14 mouse cellular contexts compared by ENCODE assay signal in the genomic region with DNA sequence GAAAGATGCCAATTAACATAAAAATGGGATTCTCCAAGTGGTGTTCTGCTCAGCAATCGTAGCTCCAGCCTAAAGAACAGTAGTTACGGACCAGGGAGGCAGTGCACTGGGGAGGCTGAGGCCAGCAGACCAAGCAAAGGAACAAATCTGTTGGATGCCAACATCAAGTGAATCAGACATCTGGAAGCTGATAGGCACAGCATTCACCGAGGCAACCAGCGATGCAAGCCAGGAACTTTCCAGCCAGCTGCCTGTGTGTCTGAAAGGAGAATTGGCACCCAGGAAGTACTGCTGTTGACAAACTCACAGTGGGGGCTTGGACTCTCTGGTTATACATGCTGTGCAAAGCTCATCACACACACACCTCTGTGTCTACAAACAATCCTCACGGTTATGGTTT.
DNase-seq lines count a peak whose midpoint lies in the region; ATAC-seq and TF ChIP-seq lines count a peak whose summit lies in the region.
"Had no signal": no experiment of that assay in that cellular context is flagged by ENCODE, and none has a peak within 500 bp of the region (broad histone marks: within the 10 kb centered on the region; RNA-seq: fewer than 3 reads in every experiment).

No protein-coding gene starts in this region.

- no peaks in the 10 kb centered on the region for H3K4me1 ChIP-seq in intestine, embryonic 15.5 days (replicated peaks)
- H3K4me1 ChIP-seq: heart, embryonic 13.5 days had no signal

- no peak overlapping the region for H3K4me2 ChIP-seq in intestine, embryonic 15.5 days (replicated peaks)
- H3K4me2 ChIP-seq: heart, embryonic 13.5 days; liver, embryonic 11.5 days had no signal

- peak; percentile 29 to 30 for DNase-seq in cerebellum, postnatal 14 days
- DNase-seq in cerebellum, adult 8-10 months, result no peak
- peak; percentile 57 for DNase-seq in layer of hippocampus, adult 11-12 months (ENCODE audit: low spot score)
- no peak for DNase-seq in layer of hippocampus, adult 9-10 months (ENCODE audit: low spot score)
- DNase-seq in NIH3T3 (ENCODE audit: low read depth), result peak; percentile 71
- DNase-seq in layer of hippocampus, adult 2 months (ENCODE audit: low spot score in 2 of 2), result peak; percentile 44 to 59
- no peak for DNase-seq in ovary, postnatal 10 days (ENCODE audit: low spot score)
- DNase-seq: embryo, embryonic 11 days had no signal

- H3K9me3 ChIP-seq in intestine, embryonic 15.5 days, result no peaks in the 10 kb centered on the region
- H3K9me3 ChIP-seq: heart, embryonic 13.5 days; megakaryocyte, embryonic 14.5 days had no signal

- H3K9ac ChIP-seq in intestine, embryonic 15.5 days, result no peak overlapping the region
- H3K9ac ChIP-seq: heart, embryonic 13.5 days had no signal

- H3K36me3 ChIP-seq in intestine, embryonic 15.5 days, result 0 out of 2 replicates have a peak, but pooled peaks cover 5% of the 10 kb centered on the region

- no peaks in the 10 kb centered on the region for H3K27me3 ChIP-seq in intestine, embryonic 15.5 days (replicated peaks)
- H3K27me3 ChIP-seq: CH12.LX; heart, embryonic 13.5 days; megakaryocyte, embryonic 14.5 days had no signal

- ATAC-seq in intestine, embryonic 15.5 days, result no peak
- ATAC-seq: activated CD4-positive, CD25-positive, alpha-beta regulatory T cell, adult 4 months had no signal

- peak overlapping the region; percentile 68 for H3K27ac ChIP-seq in layer of hippocampus, adult 2 months
- no peak overlapping the region for H3K27ac ChIP-seq in intestine, embryonic 15.5 days
- H3K27ac ChIP-seq: heart, embryonic 13.5 days had no signal

- TF ChIP-seq CTCF in layer of hippocampus, adult 2 months (conservative IDR thresholded peaks at IDR 0.05), result no peak

- WGBS in intestine, embryonic 15.5 days, result 85% methylated on average over 5 of the region's 5 CpGs

- no peak overlapping the region for H3K4me3 ChIP-seq in layer of hippocampus, adult 2 months
- H3K4me3 ChIP-seq in intestine, embryonic 15.5 days (replicated peaks), result no peak overlapping the region
- H3K4me3 ChIP-seq: heart, embryonic 13.5 days; megakaryocyte, embryonic 14.5 days had no signal

Comparison
In these comparisons a context has a peak if more than half of its experiments do, and no peak if none do; other contexts are left out.
1. DNase-seq: peak in cerebellum, postnatal 14 days (2 of 2), layer of hippocampus, adult 11-12 months (single experiment), NIH3T3 (single experiment) and layer of hippocampus, adult 2 months (2 of 2); none in cerebellum, adult 8-10 months (single experiment), layer of hippocampus, adult 9-10 months (single experiment) and ovary, postnatal 10 days (single experiment).